Mouse (Mus musculus): ENCODE measurements at regions not wholly inside any gene's neighbourhood (a gene's known extent, or its start where the extent isn't known, plus 50 kb on each side); places are given as distances from the start of the nearest gene placed in this dataset.

DNA sequence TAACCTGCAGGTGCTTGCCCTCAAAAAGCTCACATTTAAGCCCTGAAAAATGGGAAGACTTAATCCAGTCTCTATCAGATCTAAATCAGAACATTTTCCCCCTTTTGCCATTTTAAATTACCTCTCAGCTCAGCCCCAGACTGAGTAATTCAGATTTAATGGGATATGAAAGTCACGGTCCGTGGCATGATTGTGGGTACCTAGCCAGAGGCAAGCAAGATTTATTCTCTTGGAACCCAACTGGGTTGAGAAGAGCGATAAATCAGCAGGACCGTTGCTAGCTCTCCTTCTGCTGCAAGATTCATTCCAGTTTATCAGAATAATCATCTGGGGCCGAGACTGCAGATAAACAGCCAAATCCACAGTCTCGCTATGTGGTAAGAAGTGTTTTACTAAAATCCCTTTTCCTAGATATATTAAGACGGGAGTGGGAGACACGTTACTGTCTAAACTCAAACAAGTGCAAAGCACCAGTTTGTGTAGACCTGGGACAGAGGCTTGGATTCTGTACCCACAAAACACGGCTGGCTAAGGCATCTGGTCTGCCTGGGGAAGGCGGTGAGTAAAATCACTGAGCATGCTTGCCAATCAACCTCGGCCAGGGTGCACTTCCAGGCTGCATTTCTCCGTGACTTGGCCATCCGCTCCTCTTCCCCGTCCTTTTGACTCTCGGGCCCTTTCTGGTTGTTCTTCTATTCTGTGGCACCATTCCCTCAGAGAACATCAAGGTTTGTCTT is 282.2 kb upstream of the Chd6 start:
- no peak for ATAC-seq (ENCODE audit: insufficient read depth, low FRiP score, low read depth)

DNA sequence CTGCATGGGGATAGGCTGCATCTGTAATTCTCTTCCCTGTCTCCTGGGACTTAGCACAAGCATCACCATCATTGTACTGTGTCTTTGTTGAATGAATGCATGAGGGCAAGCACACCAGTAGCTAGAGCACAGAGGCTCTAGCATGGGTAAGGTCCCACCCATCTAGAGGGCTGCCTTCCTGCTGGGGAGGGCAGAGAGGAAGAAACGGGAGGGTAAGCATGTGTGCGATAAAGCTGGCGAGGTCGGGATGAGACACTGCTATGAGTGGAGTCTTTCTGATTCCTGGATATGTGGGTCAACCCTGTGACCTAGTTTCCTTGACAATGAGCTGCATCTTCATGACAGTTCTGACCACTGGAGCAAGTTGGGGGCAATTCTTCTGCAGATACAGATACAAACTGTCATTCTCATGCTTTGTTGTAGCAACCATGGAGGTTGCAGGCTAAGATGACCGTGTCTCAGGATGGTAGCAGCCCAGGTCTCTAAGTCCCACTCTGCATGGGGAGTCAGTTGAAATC is 280.5 kb upstream of the Chd6 start:
- WGBS: 86% methylated on average over 5 of the region's 5 CpGs
- ATAC-seq (ENCODE audit: insufficient read depth, low FRiP score, low read depth): no peak
- Histone ChIP-seq H3K4me2 (no peak overlapping the region), H3K36me3 (no peaks in the 10 kb centered on the region), H3K9ac (no peak overlapping the region), H3K9me3 (no peaks in the 10 kb centered on the region), H3K4me1 (no peaks in the 10 kb centered on the region), H3K27me3 (replicated peaks) (no peaks in the 10 kb centered on the region), H3K27ac (no peak overlapping the region), H3K4me3 (replicated peaks) (no peak overlapping the region)

More for the DNA sequence above, 282.2 kb upstream of the Chd6 start:
- Histone ChIP-seq H3K4me3 (replicated peaks) (no peak overlapping the region), H3K9me3 (no peaks in the 10 kb centered on the region), H3K36me3 (no peaks in the 10 kb centered on the region), H3K27me3 (replicated peaks) (no peaks in the 10 kb centered on the region), H3K27ac (no peak overlapping the region), H3K4me1 (no peaks in the 10 kb centered on the region), H3K4me2 (no peak overlapping the region), H3K9ac (no peak overlapping the region)
- 74% methylated on average over 15 of the region's 15 CpGs for WGBS

DNA sequence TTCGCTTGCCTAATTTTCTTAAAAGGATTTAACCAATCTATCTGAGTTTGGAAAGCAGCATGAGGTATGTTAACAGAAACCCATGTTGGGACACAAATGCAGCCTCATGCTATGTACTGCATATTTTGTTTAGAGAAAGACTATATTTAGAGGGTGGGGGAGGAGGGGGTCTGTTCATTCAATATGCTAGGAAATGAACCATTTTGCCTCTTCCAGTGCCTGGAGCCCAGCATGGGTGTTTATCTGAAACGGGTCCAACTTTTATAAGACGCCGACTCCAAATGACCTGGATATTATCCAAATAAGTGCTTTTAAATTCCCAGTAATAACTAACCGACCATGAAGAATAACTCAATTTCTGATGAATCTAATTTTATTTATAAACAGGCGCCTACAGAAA is 278.2 kb upstream of the Chd6 start:
- no peak overlapping the region for H3K4me3 ChIP-seq (replicated peaks)
- H3K36me3 ChIP-seq: no peaks in the 10 kb centered on the region
- no peaks in the 10 kb centered on the region for H3K27me3 ChIP-seq (replicated peaks)
- ATAC-seq (ENCODE audit: insufficient read depth, low FRiP score, low read depth): no peak
- 57% methylated on average over 6 of the region's 6 CpGs for WGBS
- H3K4me2 ChIP-seq: no peak overlapping the region
- H3K27ac ChIP-seq: no peak overlapping the region
- H3K4me1 ChIP-seq: no peaks in the 10 kb centered on the region
- no peaks in the 10 kb centered on the region for H3K9me3 ChIP-seq
- no peak overlapping the region for H3K9ac ChIP-seq

DNA sequence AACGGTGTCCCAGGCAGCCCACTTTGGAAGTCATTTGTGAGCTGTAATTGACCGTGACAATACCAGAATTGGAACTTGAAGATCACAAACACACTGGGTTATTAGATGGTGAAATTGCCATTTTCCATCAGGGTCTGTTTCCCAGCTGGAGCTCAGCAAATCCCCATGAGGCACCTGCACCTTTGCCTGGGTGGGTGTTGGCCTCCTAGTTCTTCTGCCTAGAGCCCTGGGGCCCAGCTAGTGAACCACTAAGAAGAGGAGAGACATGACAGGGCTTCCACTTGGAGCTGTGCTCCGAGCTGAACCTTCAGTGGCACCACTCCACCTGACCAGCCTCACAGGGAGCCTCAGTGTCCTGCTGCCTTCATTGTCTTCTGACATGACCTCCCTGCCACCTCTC is 273.5 kb upstream of the Chd6 start:
- no peak overlapping the region for H3K4me2 ChIP-seq
- no peaks in the 10 kb centered on the region for H3K9me3 ChIP-seq
- no peak overlapping the region for H3K27ac ChIP-seq
- WGBS: 72% methylated on average over 3 of the region's 3 CpGs
- H3K36me3 ChIP-seq: no peaks in the 10 kb centered on the region
- no peaks in the 10 kb centered on the region for H3K27me3 ChIP-seq (replicated peaks)
- no peak for ATAC-seq (ENCODE audit: insufficient read depth, low FRiP score, low read depth)
- no peak overlapping the region for H3K9ac ChIP-seq
- H3K4me1 ChIP-seq: no peaks in the 10 kb centered on the region
- H3K4me3 ChIP-seq (replicated peaks): no peak overlapping the region

DNA sequence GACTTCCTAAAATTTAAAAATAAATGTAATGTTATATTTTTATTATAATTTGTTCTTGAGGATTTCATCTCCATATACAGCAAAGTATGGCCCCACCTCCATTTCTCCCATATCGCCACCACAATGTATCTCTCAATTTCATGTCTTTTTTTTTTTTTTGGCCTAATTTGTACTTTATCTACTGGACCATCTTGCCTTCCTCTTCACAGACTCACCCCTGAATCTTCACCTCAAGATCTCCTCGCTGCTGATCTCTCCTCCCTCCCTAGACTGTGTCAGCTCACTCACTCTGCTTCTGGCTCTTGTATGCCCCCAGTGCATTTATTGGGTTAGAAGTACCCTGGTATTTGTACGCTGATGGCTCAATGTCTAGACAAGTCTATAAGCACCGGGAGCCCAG is 269.4 kb upstream of the Chd6 start:
- no peak overlapping the region for H3K27ac ChIP-seq
- no peaks in the 10 kb centered on the region for H3K36me3 ChIP-seq
- no peaks in the 10 kb centered on the region for H3K4me1 ChIP-seq
- 83% methylated on average over 4 of the region's 4 CpGs for WGBS
- no peaks in the 10 kb centered on the region for H3K9me3 ChIP-seq
- ATAC-seq (ENCODE audit: insufficient read depth, low FRiP score, low read depth): no peak
- no peak overlapping the region for H3K9ac ChIP-seq
- H3K4me2 ChIP-seq: no peak overlapping the region
- no peaks in the 10 kb centered on the region for H3K27me3 ChIP-seq (replicated peaks)
- H3K4me3 ChIP-seq (replicated peaks): no peak overlapping the region

DNA sequence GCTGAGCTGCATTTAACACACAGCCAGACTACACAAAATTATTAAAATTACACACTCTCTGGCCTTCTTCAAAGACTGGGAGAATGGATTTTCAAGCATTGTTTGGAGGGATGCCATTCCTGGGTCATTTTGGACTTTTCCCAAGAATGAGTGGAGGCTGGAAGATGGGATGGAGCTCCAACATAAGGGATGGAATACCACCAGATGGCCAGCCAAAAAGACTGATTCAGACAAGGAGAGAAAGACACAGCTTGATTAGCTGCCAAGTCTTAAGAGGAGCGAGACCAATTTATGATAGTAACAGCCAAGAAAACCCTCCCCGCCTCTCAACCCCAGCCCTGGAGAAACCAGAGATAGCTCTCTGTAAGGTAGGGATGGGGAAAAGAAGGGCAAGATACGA is 253.4 kb upstream of the Chd6 start:
- no peaks in the 10 kb centered on the region for H3K36me3 ChIP-seq
- WGBS: 62% methylated on average over 3 of the region's 3 CpGs
- no peak overlapping the region for H3K4me2 ChIP-seq
- no peak for ATAC-seq (ENCODE audit: insufficient read depth, low FRiP score, low read depth)
- no peaks in the 10 kb centered on the region for H3K9me3 ChIP-seq
- H3K9ac ChIP-seq: no peak overlapping the region
- H3K27me3 ChIP-seq (replicated peaks): no peaks in the 10 kb centered on the region
- no peaks in the 10 kb centered on the region for H3K4me1 ChIP-seq
- no peak overlapping the region for H3K27ac ChIP-seq
- H3K4me3 ChIP-seq (replicated peaks): no peak overlapping the region

DNA sequence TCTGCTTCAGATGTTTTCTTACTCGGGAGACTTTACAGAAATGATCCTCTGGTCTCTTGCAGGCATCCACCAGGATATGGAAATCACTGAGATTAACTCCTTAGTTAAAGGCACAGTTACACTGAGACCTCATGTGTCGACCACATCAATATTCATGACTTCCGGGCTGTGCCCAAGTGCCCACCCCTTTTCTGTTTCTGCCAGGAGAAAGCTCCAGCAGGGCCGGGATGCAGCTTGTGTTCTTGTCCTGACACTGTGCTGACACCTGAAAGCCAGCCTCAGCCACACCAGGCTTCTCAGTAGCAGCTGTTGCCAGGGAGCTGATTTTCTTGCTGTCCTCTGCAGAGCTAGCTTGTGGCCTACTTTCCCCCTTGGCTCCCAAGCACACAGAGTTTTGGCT is 240.2 kb upstream of the Chd6 start:
- H3K4me1 ChIP-seq: no peaks in the 10 kb centered on the region
- H3K27ac ChIP-seq: no peak overlapping the region
- ATAC-seq (ENCODE audit: insufficient read depth, low FRiP score, low read depth): no peak
- no peaks in the 10 kb centered on the region for H3K36me3 ChIP-seq
- H3K9me3 ChIP-seq: no peaks in the 10 kb centered on the region
- H3K4me2 ChIP-seq: no peak overlapping the region
- no peaks in the 10 kb centered on the region for H3K27me3 ChIP-seq (replicated peaks)
- no peak overlapping the region for H3K9ac ChIP-seq
- 36% methylated on average over 4 of the region's 4 CpGs for WGBS
- H3K4me3 ChIP-seq (replicated peaks): no peak overlapping the region

DNA sequence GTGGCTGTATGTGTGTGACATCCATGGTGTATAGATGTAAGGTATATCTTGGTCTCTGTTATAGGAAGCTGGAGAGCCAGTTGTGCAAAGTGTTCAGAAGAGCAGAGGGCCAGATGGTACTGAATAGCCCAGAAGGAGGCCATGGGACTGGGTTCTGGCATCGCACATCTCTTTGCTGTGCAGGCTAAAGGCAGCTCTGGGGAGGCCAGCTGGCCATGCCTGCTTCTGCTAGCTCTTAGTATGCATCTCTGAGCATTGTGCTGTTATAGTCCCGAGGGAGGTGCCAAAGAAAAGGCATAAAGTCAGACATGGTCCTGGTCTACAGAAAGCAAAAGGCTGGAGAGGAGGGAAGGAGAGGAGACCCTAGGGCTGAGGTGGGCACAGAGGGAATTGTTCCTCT is 235.1 kb upstream of the Chd6 start:
- H3K9me3 ChIP-seq: no peaks in the 10 kb centered on the region
- H3K9ac ChIP-seq: no peak overlapping the region
- no peak overlapping the region for H3K27ac ChIP-seq
- peaks cover 11% of the 10 kb centered on the region; the same call in 1 of the 2 replicates for H3K4me1 ChIP-seq
- H3K36me3 ChIP-seq: no peaks in the 10 kb centered on the region
- no peak overlapping the region for H3K4me3 ChIP-seq (replicated peaks)
- 81% methylated on average over 2 of the region's 2 CpGs for WGBS
- 0 out of 2 replicates have a peak, but pooled peaks cover 3% of the 10 kb centered on the region for H3K27me3 ChIP-seq (replicated peaks)
- no peak for ATAC-seq (ENCODE audit: insufficient read depth, low FRiP score, low read depth)
- H3K4me2 ChIP-seq: no peak overlapping the region

DNA sequence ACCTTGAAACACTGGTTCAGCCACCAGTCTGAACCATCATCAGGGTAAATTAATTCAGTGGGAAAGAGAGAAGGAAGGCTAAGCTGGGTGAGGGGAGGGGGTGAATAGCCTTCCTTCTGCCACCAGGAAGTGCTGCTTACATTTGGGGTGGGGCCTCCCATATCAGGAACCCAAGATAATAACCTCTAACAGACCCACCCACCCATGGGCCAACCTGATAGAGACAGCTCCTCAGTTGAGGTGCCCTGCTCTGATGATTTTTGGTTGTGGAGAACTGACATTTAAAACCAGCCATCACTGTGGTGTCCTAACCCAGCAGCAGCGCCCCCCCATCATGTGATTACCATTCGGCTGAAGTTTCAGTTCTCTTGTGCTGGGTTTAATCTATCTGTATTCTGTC is 233.8 kb upstream of the Chd6 start:
- Histone ChIP-seq H3K27ac (no peak overlapping the region), H3K4me1 (peaks cover 11% of the 10 kb centered on the region; the same call in 1 of the 2 replicates), H3K4me3 (replicated peaks) (no peak overlapping the region), H3K36me3 (no peaks in the 10 kb centered on the region), H3K27me3 (replicated peaks) (0 out of 2 replicates have a peak, but pooled peaks cover 3% of the 10 kb centered on the region), H3K4me2 (no peak overlapping the region), H3K9me3 (no peaks in the 10 kb centered on the region), H3K9ac (no peak overlapping the region)
- ATAC-seq (ENCODE audit: insufficient read depth, low FRiP score, low read depth): no peak; the same call in 1 of the 2 replicates
- WGBS: 77% methylated on average over 2 of the region's 2 CpGs

DNA sequence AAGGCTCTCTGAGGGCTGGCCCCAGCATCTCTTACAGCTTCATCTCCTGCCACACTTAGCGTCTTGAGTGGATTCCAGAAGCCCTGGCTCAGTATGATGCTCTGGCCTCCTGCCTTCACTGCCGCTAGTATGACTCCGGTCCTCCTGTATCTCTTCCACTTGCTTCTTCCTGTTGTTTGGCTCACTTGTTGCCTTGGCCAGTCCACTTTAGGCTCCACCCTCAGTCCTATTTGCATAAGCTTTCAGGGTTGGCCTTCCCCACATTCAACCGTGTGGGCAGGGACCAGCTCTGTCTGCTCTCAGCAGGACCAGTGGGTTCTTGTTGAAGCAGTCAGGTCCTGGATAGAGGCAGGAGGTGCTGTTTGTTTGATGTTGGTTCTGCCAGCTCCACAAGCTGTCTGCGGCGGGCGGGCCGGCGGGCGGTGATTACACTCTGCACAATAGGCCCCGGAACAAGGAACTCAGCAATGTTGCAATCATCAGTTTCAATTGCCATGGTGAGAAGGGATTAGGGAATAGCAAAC is 232.6 kb upstream of the Chd6 start:
- Histone ChIP-seq H3K4me1 (peaks cover 11% of the 10 kb centered on the region; the same call in 1 of the 2 replicates), H3K4me3 (replicated peaks) (peak overlapping the region; percentile 6; the same call in 1 of the 2 replicates), H3K9ac (no peak overlapping the region), H3K27me3 (replicated peaks) (0 out of 2 replicates have a peak, but pooled peaks cover 3% of the 10 kb centered on the region), H3K27ac (no peak overlapping the region), H3K4me2 (peak overlapping the region; percentile 39), H3K9me3 (no peaks in the 10 kb centered on the region), H3K36me3 (no peaks in the 10 kb centered on the region)
- ATAC-seq (ENCODE audit: insufficient read depth, low FRiP score, low read depth): peak; percentile 74
- WGBS: 3% methylated on average over 11 of the region's 11 CpGs

DNA sequence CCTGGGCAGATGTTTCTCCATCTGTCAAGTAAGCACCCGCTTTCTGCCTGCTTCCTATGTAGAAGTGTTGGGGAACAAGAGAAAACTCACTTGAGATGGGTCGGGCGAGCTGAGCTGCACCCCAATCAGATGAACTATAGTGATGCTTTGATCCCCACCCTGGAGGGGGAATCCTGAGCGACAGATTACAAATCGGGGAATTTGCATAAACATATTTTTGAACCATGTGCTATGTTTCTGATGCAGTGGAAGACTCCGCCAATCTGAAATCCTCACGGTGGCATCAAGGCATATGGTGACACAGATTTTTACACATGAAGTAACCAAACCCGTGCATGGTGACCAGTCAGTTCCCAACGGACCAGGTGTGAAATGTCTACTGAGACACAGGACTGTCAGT is 231.4 kb upstream of the Chd6 start:
- no peak overlapping the region for H3K27ac ChIP-seq
- H3K4me3 ChIP-seq (replicated peaks): no peak overlapping the region
- H3K9me3 ChIP-seq: no peaks in the 10 kb centered on the region
- H3K4me1 ChIP-seq: peaks cover 11% of the 10 kb centered on the region; the same call in 1 of the 2 replicates
- no peak for ATAC-seq (ENCODE audit: insufficient read depth, low FRiP score, low read depth)
- H3K27me3 ChIP-seq (replicated peaks): 0 out of 2 replicates have a peak, but pooled peaks cover 3% of the 10 kb centered on the region
- no peak overlapping the region for H3K9ac ChIP-seq
- 78% methylated on average over 9 of the region's 9 CpGs for WGBS
- H3K36me3 ChIP-seq: no peaks in the 10 kb centered on the region
- no peak overlapping the region for H3K4me2 ChIP-seq

DNA sequence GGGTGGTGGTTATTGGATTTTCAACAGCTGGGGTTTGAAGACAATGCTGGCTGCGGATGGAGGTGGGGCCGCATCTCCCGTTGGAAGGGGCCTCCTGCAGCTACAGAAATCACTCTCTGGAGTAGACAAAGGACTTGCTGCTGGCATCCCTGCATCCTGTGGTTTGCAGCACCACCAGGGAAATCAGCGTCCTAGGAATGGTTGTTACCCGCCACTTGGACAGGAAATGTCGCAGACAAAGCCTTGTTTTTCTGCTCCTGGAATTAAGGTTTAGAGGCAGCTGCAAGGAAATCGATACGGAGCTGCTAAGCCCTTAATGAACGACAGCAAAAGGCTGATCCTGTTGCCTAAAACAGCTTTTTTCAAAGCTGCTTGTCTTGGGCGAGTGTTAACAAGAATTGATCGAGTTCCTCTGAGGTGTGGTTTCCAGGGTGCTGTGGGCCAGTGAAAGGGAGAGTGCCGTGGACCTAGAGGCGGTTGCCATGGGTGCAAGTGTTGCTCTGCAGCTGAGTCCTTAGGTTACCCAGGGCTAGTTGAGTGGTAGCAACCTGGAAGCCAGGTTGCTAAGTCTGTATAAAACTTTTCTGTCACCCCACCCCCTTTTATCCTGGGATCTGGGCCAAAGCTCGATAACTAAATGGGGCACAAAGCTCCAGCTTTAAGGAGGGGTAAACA is 230.6 kb upstream of the Chd6 start:
- Histone ChIP-seq H3K27ac (no peak overlapping the region), H3K27me3 (replicated peaks) (0 out of 2 replicates have a peak, but pooled peaks cover 3% of the 10 kb centered on the region), H3K4me3 (replicated peaks) (no peak overlapping the region), H3K4me1 (peaks cover 11% of the 10 kb centered on the region; the same call in 1 of the 2 replicates), H3K36me3 (no peaks in the 10 kb centered on the region), H3K9me3 (no peaks in the 10 kb centered on the region), H3K9ac (no peak overlapping the region), H3K4me2 (no peak overlapping the region)
- 19% methylated on average over 14 of the region's 14 CpGs for WGBS
- no peak for ATAC-seq (ENCODE audit: insufficient read depth, low FRiP score, low read depth)

Data from stomach, embryonic 15.5 days (tissue).